Mouse (Mus musculus) embryonic fibroblast, embryonic 13.5 days (primary cell): ENCODE results near the gene Scarb2.

Experiments
- CTCF ChIP-seq: IDR thresholded peaks from 2 replicates; pipeline ENCODE4 v1.5.1; 2011; ENCODE audit warnings: mild to moderate bottlenecking, control low read depth, low read length, moderate library complexity, borderline replicate concordance; ENCODE audit not compliant: insufficient read depth
- POLR2A ChIP-seq: IDR thresholded peaks from 2 replicates; pipeline ENCODE4 v1.6.1; 2011; ENCODE audit warnings: low read depth, mild to moderate bottlenecking, control low read depth, low read length, moderate library complexity

- TF ChIP-seq CTCF, result no peak
- TF ChIP-seq POLR2A, result no peak
Measured at GRCm38 (mm10) chr5:92489503-92489902, 17.1 kb downstream of the Scarb2 start.
